Mouse (Mus musculus) splenic B cell, adult 2 months (primary cell): ENCODE data around the gene Ccnf.
A peak's percentile ranks its signal among the peaks of the same experiment; 100 is the strongest.

Source experiments
- DNase-seq: peaks from one replicate; pipeline ENCODE4 v3.0.0-alpha.2; 2011; ENCODE audit warnings: low read depth, low spot score
- H3K27me3 ChIP-seq: 2 replicates; pipeline ENCODE4 v1.6.1; 2012; ENCODE audit warnings: mild to moderate bottlenecking, low read length, moderate library complexity, mixed read lengths; ENCODE audit not compliant: control insufficient read depth, poor library complexity, insufficient read depth, severe bottlenecking
- H3K36me3 ChIP-seq: 2 replicates; pipeline ENCODE4 v1.6.1; 2012; ENCODE audit warnings: mild to moderate bottlenecking, low read length, moderate library complexity, mixed read lengths; ENCODE audit not compliant: control insufficient read depth, poor library complexity, insufficient read depth, severe bottlenecking

The Ccnf gene

GRCm38 (mm10) chr17:24201092-24201491 is 50.2 kb downstream of the Ccnf start:
- Histone ChIP-seq H3K27me3 (no peaks in the 10 kb centered on the region), H3K36me3 (no peaks in the 10 kb centered on the region)
- DNase-seq, result no peak

- DNase-seq, result no peak
- H3K36me3 ChIP-seq, result no peaks in the 10 kb centered on the region
- H3K27me3 ChIP-seq, result no peaks in the 10 kb centered on the region
Observed at GRCm38 (mm10) chr17:24199741-24200140, 51.5 kb downstream of the Ccnf start.

GRCm38 (mm10) chr17:24199252-24199651 is 52.0 kb downstream of the Ccnf start:
- Histone ChIP-seq H3K36me3 (no peaks in the 10 kb centered on the region), H3K27me3 (no peaks in the 10 kb centered on the region)
- DNase-seq, result no peak

GRCm38 (mm10) chr17:24197032-24197824 is 54.1 kb downstream of the Ccnf start:
- H3K36me3 ChIP-seq, result no peaks in the 10 kb centered on the region
- no peaks in the 10 kb centered on the region for H3K27me3 ChIP-seq
- DNase-seq, result no peak

GRCm38 (mm10) chr17:24195349-24195748 is 55.9 kb downstream of the Ccnf start:
- H3K36me3 ChIP-seq, result no peaks in the 10 kb centered on the region
- DNase-seq, result no peak
- no peaks in the 10 kb centered on the region for H3K27me3 ChIP-seq

- Histone ChIP-seq H3K36me3 (no peaks in the 10 kb centered on the region), H3K27me3 (no peaks in the 10 kb centered on the region)
- DNase-seq, result no peak
Observed at GRCm38 (mm10) chr17:24193769-24194168, 57.5 kb downstream of the Ccnf start.

GRCm38 (mm10) chr17:24193268-24193667 is 58.0 kb downstream of the Ccnf start:
- H3K36me3 ChIP-seq, result no peaks in the 10 kb centered on the region
- no peaks in the 10 kb centered on the region for H3K27me3 ChIP-seq
- no peak for DNase-seq

GRCm38 (mm10) chr17:24192848-24193247 is 58.4 kb downstream of the Ccnf start:
- DNase-seq, result peak; percentile 68
- Histone ChIP-seq H3K36me3 (no peaks in the 10 kb centered on the region), H3K27me3 (no peaks in the 10 kb centered on the region)

- H3K36me3 ChIP-seq, result no peaks in the 10 kb centered on the region
- no peaks in the 10 kb centered on the region for H3K27me3 ChIP-seq
- no peak for DNase-seq
Observed at GRCm38 (mm10) chr17:24191481-24191880, 59.8 kb downstream of the Ccnf start.

- DNase-seq, result no peak
- H3K27me3 ChIP-seq, result no peaks in the 10 kb centered on the region
- H3K36me3 ChIP-seq, result no peaks in the 10 kb centered on the region
Observed at GRCm38 (mm10) chr17:24190934-24191333, 60.4 kb downstream of the Ccnf start.

- no peak for DNase-seq
Observed at GRCm38 (mm10) chr17:24174259-24174658, 77.0 kb downstream of the Ccnf start.

GRCm38 (mm10) chr17:24173423-24173822 is 77.9 kb downstream of the Ccnf start:
- DNase-seq, result peak; percentile 86
- Histone ChIP-seq H3K36me3 (no peaks in the 10 kb centered on the region), H3K27me3 (no peaks in the 10 kb centered on the region)

More at GRCm38 (mm10) chr17:24174259-24174658, 77.0 kb downstream of the Ccnf start:
- H3K27me3 ChIP-seq, result no peaks in the 10 kb centered on the region
- no peaks in the 10 kb centered on the region for H3K36me3 ChIP-seq
